In the genomic region with DNA sequence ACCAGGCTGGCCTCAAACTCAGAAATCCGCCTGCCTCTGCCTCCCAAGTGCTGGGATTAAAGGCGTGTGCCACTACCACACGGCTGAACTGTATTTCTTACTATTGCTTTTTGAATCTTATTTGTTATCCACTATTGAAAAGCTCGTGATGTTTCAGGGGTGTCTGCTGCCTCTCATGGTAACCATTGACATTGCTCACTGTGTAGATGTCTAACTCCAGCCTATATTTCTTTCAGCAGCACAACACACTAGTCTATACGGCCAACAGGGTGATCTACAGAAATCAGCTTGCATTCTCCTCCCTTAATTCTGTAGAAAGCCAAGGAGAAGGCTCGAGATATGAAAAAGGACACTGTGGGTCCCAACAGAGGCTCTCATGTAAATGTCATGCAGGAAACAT, we compare ENCODE assay signal across 8 mouse cellular contexts. TPM values are rescaled to one million over a fixed set of nuclear protein-coding genes. Genes with fewer than 3 reads are reported as not detected.
DNase-seq lines count a peak whose midpoint lies in the region; ATAC-seq and TF ChIP-seq lines count a peak whose summit lies in the region.

No protein-coding gene starts in this region.

- no peak overlapping the region for H3K9ac ChIP-seq in kidney, embryonic 16.5 days (replicated peaks; ENCODE audit: low read length)
- no peak overlapping the region for H3K9ac ChIP-seq in forebrain, embryonic 11.5 days (ENCODE audit: low read length)
- no peak overlapping the region for H3K9ac ChIP-seq in midbrain, postnatal 0 days (replicated peaks; ENCODE audit: low read length, poor library complexity, severe bottlenecking)

- H3K4me1 ChIP-seq in kidney, embryonic 16.5 days (ENCODE audit: insufficient read depth, low read length), result peaks cover 9% of the 10 kb centered on the region
- H3K4me1 ChIP-seq in forebrain, embryonic 11.5 days (replicated peaks; ENCODE audit: control insufficient read depth, insufficient read depth, low read length), result peaks cover 2% of the 10 kb centered on the region; the same call in 1 of the 2 replicates
- H3K4me1 ChIP-seq in midbrain, postnatal 0 days (ENCODE audit: insufficient read depth, low read length), result peaks cover 6% of the 10 kb centered on the region; the same call in 1 of the 2 replicates

- H3K27ac ChIP-seq in kidney, embryonic 16.5 days (ENCODE audit: low read length), result no peak overlapping the region
- H3K27ac ChIP-seq in forebrain, embryonic 11.5 days (ENCODE audit: low read depth, low read length), result no peak overlapping the region
- H3K27ac ChIP-seq in midbrain, postnatal 0 days (ENCODE audit: low read depth, low read length), result no peak overlapping the region

- no peak overlapping the region for H3K4me3 ChIP-seq in kidney, embryonic 16.5 days (ENCODE audit: low read length)
- peak overlapping the region; percentile 21; the same call in 1 of the 2 replicates for H3K4me3 ChIP-seq in forebrain, embryonic 11.5 days (ENCODE audit: low read depth, low read length)
- no peak overlapping the region for H3K4me3 ChIP-seq in midbrain, postnatal 0 days (ENCODE audit: low read depth, low read length)

- H3K36me3 ChIP-seq in kidney, embryonic 16.5 days (ENCODE audit: insufficient read depth, low read length), result no peaks in the 10 kb centered on the region
- no peaks in the 10 kb centered on the region for H3K36me3 ChIP-seq in forebrain, embryonic 11.5 days (ENCODE audit: control insufficient read depth, insufficient read depth, low read length)
- H3K36me3 ChIP-seq in midbrain, postnatal 0 days (ENCODE audit: insufficient read depth, low read length), result no peaks in the 10 kb centered on the region

- DNase-seq in kidney, postnatal 4 days, result no peak
- DNase-seq in forebrain, embryonic 11.5 days (ENCODE audit: low spot score), result no peak
- DNase-seq in midbrain, postnatal 0 days (ENCODE audit: low spot score), result no peak
- no peak for DNase-seq in left cerebral cortex, postnatal 10 days (ENCODE audit: extremely low spot score in 1 of 2, low spot score in 2 of 2)
- no peak for DNase-seq in testis, postnatal 10 days (ENCODE audit: low spot score)

- intact Hi-C loops in left cerebral cortex, postnatal 10 days (cut with DNase I), result no loop called here

- peak; percentile 45 for TF ChIP-seq CTCF in midbrain, postnatal 0 days (IDR thresholded peaks at IDR 0.05)

- no peak for ATAC-seq in kidney, embryonic 16.5 days (ENCODE audit: low FRiP score, low TSS enrichment)
- ATAC-seq in forebrain, embryonic 11.5 days (replicated peaks; ENCODE audit: low FRiP score), result no peak
- ATAC-seq in inflammation-experienced regulatory T-cells, adult 6 months, result peak; percentile 36
- ATAC-seq in midbrain, postnatal 0 days (ENCODE audit: low FRiP score), result no peak
- no peak for ATAC-seq in megakaryocyte-erythroid progenitor cell, adult 5-6 weeks (replicated peaks; ENCODE audit: low FRiP score, low TSS enrichment, poor library complexity, severe bottlenecking)

- peaks cover 13% of the 10 kb centered on the region for H3K27me3 ChIP-seq in kidney, embryonic 16.5 days (ENCODE audit: insufficient read depth, low read length)
- H3K27me3 ChIP-seq in forebrain, embryonic 11.5 days (ENCODE audit: control insufficient read depth, insufficient read depth, low read length), result peaks cover 17% of the 10 kb centered on the region
- no peaks in the 10 kb centered on the region for H3K27me3 ChIP-seq in midbrain, postnatal 0 days (ENCODE audit: insufficient read depth, low read length)

- no peaks in the 10 kb centered on the region for H3K9me3 ChIP-seq in kidney, embryonic 16.5 days (ENCODE audit: low read length)
- H3K9me3 ChIP-seq in forebrain, embryonic 11.5 days (ENCODE audit: control insufficient read depth, low read length), result no peaks in the 10 kb centered on the region
- H3K9me3 ChIP-seq in midbrain, postnatal 0 days (ENCODE audit: low read length), result no peaks in the 10 kb centered on the region

- H3K4me2 ChIP-seq in kidney, embryonic 16.5 days (replicated peaks; ENCODE audit: low read depth, low read length), result peak overlapping the region; percentile 48
- peak overlapping the region; percentile 45; the same call in 1 of the 2 replicates for H3K4me2 ChIP-seq in forebrain, embryonic 11.5 days (ENCODE audit: low read depth, low read length, severe bottlenecking)
- peak overlapping the region; percentile 23; the same call in 1 of the 2 replicates for H3K4me2 ChIP-seq in midbrain, postnatal 0 days (ENCODE audit: low read depth, low read length, poor library complexity, severe bottlenecking)

- 76% methylated on average over 6 of the region's 6 CpGs for WGBS in kidney, embryonic 16.5 days
- 79% methylated on average over 6 of the region's 6 CpGs for WGBS in forebrain, embryonic 11.5 days
- 59% methylated on average over 6 of the region's 6 CpGs for WGBS in midbrain, postnatal 0 days

RNA-seq across cellular contexts. Expression of a gene that starts 28.1 kb away (rescaled TPM):
- 186 and 196 TPM in 2 replicates for polyA plus RNA-seq in kidney, embryonic 16.5 days (2015; fragmentation: Nextera tagmentation; extraction: Ambion mirVana)
- 141 and 155 TPM in 2 replicates for polyA plus RNA-seq in forebrain, embryonic 11.5 days (2014; fragmentation: Nextera tagmentation; extraction: Ambion mirVana)
- polyA plus RNA-seq in inflammation-experienced regulatory T-cells, adult 6 months (2017; shearing (Covaris generic)), result 100 to 1,000 TPM; 353 to 565 (median 539) TPM
- total RNA-seq in midbrain, postnatal 0 days (2014; rRNA removed), result 354 and 498 TPM in 2 replicates
- polyA plus RNA-seq in midbrain, postnatal 0 days (2015; fragmentation: Nextera tagmentation; extraction: Ambion mirVana), result 228 and 230 TPM in 2 replicates
- 214 and 239 TPM in 2 replicates for total RNA-seq in megakaryocyte-erythroid progenitor cell, adult 5-6 weeks (2014; fragmentation: Nextera tagmentation)
- 161 and 186 TPM in 2 replicates for total RNA-seq in megakaryocyte-erythroid progenitor cell, adult 5-6 weeks (2017)
- total RNA-seq in left cerebral cortex, postnatal 10 days (2021), result 100 to 1,000 TPM; 193 to 198 TPM
